Mouse (Mus musculus) layer of hippocampus, postnatal 25 days (tissue): ENCODE measurements around the gene Aacs. TPM values are rescaled to one million over a fixed set of nuclear protein-coding genes. Genes with fewer than 3 reads are reported as not detected.
A peak's percentile ranks its signal among the peaks of the same experiment; 100 is the strongest.

Source experiments
- DNase-seq, 2 experiments: peaks; one replicate each; pipeline ENCODE4 v3.0.0; 2022; ENCODE audit warnings: mixed read lengths in 2 of 2, low spot score in 1 of 2; ENCODE audit errors: extremely low spot score in 1 of 2
- microRNA-seq, 2 experiments: library from miRNA; unstranded; fragments of <30 nt; microRNA quantifications; one replicate each; pipeline ENCODE4 v1.2.0; 2021
- total RNA-seq, 2 experiments: library from RNA; stranded (reverse); gene quantifications; 2 replicates each; pipeline ENCODE4 v1.2.3; 2021

Aacs gene
- total RNA-seq, 2 experiments from 2014 or later, result 62.5 to 66.7 TPM

DNA sequence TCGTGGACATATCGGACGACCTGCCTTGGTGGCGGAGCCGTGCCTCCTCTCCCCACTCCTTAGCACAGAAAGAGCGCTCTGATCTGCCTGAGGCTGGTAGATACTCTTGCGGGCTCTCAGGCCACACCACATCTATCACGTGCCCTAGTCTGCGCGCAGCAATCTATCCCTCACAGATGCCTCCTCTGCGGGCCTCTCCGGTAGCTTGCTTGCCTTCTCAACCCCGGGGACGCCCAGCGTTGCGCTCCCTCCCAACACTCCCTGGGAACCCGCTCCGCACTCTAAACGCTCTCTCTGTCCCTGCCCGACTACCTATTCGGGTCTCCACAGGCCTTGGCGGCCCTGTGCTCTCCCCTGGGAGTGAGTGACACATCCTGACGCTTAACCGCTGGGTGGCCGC, 56.0 kb downstream of the Aacs start, which contains the start of gene Tmem132b:
Tmem132b (plus strand) TSS at position 141 of the 400 bp plus-strand sequence.
- peak in 1 of 2 experiments; percentile 53 for DNase-seq

- DNase-seq, result peak; percentile 53 to 66
Observed at GRCm38 (mm10) chr5:125532191-125532544, 56.6 kb downstream of the Aacs start.

DNA sequence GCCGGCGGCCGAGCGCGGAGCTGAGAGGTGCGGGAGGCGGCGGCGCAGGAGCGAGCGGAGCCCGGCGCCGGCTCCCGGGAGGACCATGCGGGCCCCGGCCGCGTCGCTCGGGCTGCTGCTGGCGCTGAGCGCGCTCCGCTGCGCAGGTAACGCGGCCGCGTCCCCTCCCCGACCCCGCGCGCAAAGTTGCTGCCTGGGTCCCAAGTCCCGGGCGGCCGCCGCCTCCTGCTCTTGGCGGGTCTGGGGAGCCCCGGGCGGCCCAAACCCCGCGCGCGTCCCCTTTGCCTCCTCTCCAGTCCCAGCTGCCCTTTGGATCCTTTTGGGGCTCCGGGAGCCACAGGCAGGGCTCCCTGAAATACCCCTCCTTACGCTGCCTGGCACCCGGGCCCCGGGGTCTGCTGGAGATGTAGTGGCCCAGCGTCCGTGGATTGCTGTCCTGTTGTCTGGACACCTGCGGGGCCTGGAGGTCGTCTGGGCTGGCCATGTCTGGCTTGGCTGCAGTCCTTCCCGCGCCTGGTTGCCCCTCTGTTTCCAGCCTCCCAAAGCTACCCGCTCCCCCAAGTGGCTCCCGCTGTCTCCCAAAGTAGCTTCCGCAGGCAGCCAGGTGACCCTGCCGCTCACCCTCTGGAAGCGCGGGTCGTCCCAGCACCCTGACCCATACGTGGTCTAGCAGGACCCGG, 57.1 kb downstream of the Aacs start:
- peak in 1 of 2 experiments; percentile 53 for DNase-seq

- DNase-seq, result no peak
Observed at GRCm38 (mm10) chr5:125533225-125533900, 57.7 kb downstream of the Aacs start.

GRCm38 (mm10) chr5:125534168-125534610, 58.6 kb downstream of the Aacs start:
- DNase-seq, result peak in 1 of 2 experiments; percentile 46

DNA sequence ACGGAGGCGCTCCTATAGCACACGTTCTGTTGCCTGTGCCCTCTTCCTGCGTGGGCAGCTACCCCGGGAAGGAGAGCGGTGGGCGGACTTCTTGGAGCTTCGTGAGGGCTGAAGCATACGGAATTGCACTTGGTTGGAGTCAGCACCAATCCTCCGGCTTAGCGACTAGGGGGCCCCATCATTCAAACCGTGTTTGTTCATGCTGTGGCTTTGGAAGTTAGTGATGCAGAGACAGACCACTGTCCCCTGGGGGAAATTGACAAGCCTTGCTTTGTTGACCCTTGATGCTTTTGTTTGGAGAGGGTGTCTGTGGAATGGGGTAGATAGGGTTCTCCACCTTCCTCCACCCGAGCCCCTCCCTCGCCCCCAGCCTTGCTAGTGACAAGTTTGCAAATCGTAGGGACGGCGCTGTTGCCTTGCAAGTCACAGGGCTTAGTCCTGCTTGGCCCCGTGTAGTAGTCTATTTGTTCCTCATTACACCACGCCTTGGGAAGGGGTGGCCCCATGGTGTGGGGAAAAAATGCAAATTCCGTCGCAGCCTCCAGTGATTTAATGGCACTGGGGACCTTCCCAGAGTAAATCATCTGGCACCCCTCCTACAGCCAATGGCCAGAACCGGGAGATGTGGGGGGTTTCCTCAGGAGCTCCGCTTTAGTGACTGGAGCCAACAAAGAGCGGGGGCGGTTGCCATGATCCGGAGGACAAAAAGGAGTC, 59.2 kb downstream of the Aacs start:
- DNase-seq, result no peak

DNA sequence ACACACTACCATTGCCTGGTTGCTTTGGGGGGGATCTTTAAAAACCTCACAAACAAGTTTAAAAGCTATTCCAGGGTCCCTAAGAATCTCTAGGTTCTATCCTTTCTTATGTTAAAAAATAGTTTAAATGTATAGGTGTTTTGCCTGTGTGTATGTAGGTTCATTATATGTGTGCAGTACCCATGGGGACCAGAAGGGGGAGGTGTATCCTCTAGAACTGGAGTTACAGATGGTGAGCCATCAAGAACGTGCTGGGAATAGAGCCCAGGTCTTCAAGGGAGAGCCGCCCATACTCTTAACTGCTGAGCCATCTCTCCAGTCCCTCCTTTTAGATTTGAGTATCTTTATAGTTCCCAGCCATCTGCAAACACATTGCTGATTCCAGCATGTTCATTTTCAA, 69.5 kb downstream of the Aacs start:
- no peak for DNase-seq

GRCm38 (mm10) chr5:125546293-125546692, 70.7 kb downstream of the Aacs start:
- DNase-seq, result no peak

- no peak for DNase-seq
Observed at GRCm38 (mm10) chr5:125549750-125550489, 74.3 kb downstream of the Aacs start.

DNA sequence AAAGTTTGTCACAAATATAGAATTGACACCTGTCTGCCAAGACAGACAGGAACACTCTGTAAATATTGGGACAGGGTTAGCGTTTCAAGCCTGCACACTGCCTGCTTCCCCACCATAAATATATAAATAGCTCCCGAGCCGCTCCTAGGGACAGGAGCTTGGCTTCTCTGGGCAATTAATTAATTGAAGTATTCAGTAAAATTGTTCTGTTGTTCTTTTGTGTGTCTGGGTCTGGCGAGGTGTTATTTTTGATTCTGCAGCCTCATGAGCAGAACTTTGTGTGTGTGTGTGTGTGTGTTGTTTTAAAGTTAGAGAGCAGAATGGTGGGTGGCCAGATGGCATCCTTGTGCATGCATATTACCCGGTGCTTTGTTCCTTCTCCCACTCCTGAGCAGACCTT, 80.1 kb downstream of the Aacs start:
- DNase-seq, result no peak

- DNase-seq, result no peak
Observed at GRCm38 (mm10) chr5:125563492-125563891, 87.9 kb downstream of the Aacs start.

DNA sequence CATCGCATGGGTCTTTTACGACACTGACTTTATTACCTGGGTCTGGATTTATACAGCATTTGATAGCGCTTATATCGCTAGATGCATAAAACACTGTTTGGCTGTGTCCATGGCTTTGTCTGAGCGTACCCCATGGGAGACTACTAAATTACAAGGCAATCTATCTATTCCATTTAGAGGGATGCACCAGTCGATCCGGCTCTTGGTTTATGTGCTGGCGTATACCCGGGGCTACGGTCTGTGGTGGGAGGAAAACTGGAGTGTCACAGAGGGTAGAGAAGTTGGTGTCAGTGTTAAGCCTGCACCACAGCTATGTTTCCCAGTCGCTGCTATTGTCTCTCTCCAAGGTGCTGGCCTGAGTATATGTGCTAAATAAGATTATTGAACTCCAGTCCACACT, 90.1 kb downstream of the Aacs start:
- no peak for DNase-seq

Small RNAs within 50 kb of the gene (microRNA-seq; reads per million reads assigned to microRNA genes)
- gene Gm27551, result 0 reads per million in 2 experiments

Other genes with a start within 250 kb of the Aacs start
- 10 to 100 TPM; 34.5 to 41.6 TPM for gene Scarb1, start 134.7 kb upstream of the Aacs start, total RNA-seq
- gene Gm10382, start 86.5 kb upstream of the Aacs start, total RNA-seq, result under 1 TPM in 1 of 2 experiments, not detected in 1; 0.37 TPM
- 100 to 1,000 TPM; 775 to 848 TPM for gene Ubc, start 85.6 kb upstream of the Aacs start, total RNA-seq
- 10 to 100 TPM; 11.9 to 14.8 TPM for gene Dhx37, start 41.7 kb upstream of the Aacs start, total RNA-seq
- 100 to 1,000 TPM; 101 to 109 TPM for gene Bri3bp, start 34.2 kb upstream of the Aacs start, total RNA-seq
- 100 to 1,000 TPM; 108 to 121 TPM for gene Tmem132b, start 56.0 kb downstream of the Aacs start, total RNA-seq